Mouse (Mus musculus) c-Kit-positive CD71-positive TER-119-positive erythroid progenitor cells, embryonic 14.5 days (primary cell): ENCODE results near the gene Prlh.

Experiments
- DNase-seq: peaks from one replicate; pipeline ENCODE4 v3.0.0-alpha.2; 2013; ENCODE audit warnings: low spot score

Prlh gene

DNA sequence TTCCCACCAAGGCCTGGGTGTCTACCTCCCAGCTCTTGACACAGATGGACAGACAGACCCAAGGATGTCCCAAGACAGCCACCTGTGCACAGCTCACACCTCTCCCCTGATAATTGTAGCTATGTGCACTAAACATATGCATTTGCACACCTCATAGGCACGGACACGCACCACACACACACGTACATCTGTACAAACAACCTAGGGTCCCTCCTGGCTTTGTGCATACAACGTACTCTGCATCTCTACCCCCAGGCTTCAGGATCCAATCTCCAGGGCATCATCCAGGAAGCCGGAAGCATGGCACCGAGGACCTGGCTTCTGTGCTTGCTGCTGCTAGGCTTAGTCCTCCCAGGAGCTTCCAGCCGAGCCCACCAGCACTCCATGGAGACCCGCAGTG is at the start of gene Prlh:
TSS of gene Prlh (plus strand) at position 301 of the 400 bp plus-strand sequence.
- no peak for DNase-seq

DNA sequence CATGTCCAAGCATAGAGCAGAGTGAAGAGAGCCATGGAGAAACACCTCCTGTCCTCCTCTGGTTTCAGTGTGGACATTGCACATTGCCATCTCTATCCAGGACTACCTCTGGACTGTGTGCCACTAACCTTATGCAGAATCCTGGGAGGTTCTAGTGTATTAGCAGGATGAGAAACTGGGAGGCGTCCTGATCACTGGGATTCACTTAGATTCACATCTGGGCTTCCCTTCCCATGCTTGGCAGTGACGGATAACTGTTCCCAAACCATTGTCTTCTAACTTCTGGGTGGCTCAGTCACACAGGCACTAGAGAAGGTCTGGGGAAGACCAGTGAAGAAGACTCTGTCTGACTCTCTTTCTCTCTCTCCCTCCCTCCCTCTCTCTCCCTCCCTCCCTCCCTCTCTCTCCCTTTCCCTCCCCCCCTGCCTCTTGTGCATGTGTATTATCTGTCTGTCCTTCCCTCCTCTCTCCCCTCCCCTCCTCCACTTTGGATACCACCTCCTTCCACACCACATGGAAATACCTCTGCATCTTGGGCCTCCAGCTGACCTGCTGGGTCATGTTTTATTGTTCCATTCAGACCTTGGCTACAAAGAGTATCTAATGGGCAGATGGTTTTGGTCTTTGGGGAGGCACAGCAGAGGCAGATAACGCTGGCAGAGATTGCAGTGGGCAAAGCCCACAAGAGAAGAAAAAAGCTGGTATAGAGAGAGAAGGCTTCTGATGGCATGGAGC is 49.5 kb upstream of the Prlh start:
- no peak for DNase-seq

DNA sequence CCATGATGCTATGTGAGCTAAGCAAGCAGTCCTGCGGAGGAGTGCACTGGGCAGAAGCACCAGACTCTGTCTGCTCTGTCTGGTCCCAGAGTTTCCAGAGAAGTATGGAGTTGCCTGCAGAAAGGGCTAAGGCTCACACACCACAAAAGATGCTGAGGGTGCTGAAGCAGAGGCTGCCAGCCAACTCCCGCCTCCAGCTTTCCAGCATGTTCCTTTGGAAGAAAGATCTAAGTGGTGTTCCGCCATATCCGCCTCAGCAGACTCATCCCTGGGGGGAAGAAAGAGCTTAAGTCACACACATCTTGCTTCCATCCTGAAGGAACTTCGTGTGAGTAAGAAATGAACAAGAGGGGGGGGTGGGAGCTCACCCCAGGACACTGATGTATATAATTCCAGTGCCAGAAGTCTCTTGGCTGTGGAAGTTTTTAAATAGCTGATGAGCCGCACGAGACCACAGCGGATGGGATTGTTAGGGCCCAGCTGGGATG is 48.9 kb upstream of the Prlh start:
- DNase-seq, result no peak

DNA sequence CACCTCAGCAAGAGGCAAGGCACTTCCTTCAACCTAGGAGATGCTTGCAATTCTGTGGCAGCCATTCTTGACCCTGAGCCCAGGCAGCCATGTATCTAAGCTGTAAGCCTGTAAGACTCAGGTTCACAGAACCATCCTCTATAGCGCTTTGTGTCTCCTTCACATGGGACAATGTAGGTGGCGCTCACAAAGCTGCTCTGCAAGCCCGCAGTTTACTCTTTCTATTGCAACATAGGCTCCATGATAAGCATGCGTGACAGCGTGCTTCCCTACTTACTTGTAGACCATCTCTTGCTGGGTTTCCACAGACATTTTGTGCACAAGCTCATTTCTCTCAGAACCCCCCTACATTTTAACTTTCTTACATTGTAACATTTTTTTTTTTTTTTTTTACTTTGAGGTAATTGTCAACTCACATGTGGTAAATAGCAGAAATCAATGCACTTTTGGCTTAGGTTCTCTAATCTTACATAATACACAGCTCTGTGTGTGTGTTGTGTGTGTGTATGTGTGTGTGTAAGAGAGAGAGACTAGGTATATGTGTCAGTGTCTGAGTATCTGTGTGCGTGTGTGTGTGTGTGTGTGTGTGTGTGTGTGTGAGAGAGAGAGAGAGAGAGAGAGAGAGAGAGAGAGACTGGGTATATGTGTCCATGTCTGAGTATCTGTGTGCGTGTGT is 48.0 kb upstream of the Prlh start:
- no peak for DNase-seq

DNA sequence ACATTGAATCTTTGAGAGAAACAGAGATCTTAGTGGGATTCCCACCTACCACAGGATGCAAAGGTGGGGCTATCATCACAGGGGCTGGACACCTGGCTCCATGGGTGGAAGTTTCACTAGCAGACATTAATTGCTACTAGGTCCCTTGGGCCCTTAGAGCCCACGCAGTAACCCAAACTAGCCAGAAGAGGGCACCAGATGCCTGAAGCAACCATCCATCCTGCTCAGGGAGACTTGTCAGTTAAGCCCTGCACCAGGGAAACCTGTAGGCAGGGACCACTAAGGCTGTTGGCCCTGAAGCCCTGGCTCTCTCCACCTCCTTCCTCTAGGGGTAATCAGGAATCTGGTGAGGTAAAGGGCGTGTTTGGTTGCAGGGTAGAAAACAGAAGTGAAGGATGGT is 46.6 kb upstream of the Prlh start:
- DNase-seq, result peak; percentile 12

DNA sequence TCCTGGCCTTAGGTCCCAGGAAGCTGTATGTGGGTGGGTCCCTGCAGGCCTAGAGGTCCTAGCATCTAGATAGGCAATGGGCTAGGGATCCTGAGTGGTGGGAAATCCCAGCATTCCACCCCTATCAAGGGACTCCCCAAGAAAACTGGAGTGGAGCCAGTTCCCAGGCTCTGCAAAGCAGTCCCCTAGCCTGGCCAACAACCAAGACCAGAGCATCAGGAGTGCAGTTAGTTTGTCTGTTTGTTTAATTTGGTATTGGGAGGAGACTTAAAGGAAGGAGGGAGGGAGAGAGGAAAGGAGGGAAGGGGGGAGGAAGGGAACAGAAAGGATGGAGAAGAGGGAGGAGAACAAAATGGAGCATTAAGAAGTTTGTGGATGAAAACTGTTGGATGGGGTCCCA is 43.7 kb upstream of the Prlh start:
- no peak for DNase-seq

DNA sequence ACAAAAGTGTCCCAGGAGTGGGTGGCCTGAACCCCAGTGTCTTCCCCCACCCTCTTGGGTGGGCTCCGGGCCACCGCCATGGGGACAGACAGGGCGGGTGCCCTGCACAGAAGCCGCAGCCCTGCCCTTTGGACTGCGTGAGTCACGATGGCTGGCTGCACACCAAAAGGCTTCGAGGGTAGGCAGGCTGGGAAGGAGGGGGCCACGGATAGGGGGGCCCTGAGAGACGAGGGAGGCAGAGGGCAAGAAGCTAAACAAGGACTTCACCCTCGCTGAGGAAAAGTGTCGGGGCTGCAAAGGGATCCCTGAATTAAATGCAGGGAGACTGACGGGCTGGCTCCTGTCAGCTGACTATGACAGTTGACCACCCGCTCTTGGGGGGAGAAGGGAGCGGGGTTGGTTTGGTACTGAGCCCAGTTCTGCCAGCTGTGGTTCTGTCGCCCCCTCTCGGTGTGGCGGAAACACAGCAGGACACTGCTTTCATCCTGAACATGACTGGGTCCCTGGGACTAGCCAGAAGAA is 43.2 kb upstream of the Prlh start:
- no peak for DNase-seq

DNA sequence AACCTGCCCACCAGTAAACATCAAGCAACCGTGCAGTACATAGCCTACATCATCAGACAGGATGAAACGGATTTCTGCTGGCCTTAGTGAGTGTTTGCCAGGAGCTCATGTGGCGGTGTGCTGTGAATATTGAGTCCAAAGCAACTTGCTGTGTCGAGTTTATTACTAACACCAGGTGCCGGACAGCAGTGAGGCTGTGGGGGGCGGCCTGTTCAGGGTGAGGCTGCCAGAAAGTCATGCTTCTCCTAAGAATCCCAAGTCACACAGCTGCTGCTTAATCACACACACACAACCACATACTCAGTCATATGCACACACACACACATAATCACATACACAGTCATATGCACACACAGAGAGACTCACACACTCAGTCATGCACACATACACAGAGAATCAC is 39.7 kb upstream of the Prlh start:
- DNase-seq, result no peak

DNA sequence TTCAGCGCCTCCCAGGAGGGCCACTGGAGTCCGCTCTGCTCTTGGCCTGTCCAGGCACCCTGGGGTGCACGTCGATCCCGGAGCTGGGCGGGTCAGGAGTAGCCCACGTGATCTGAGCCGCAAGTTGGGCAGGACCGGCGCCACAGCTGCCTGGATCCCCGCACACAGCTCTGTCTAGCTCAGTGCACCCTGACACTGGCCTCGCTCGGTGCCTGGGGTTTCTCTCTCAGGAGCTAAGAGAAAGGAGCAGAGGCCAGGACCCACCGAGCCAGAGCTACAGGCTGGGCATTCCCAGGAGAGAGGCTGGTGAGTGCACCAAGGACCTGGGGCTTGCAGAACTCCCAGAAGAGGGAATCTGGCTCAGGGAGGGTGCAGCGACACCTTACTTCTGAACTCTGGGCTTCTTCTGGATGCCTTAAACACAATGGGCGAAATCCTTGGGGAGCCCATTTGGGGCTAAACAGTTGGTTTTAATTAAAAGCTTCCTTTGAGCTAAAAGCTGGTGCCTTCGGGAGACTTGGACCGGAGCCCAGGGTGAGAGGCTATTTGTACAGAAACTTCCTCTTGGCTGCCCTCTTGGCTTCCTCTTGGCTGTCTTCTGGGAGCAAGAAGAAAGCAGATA is 37.8 kb upstream of the Prlh start, which contains the start of gene Mlph:
TSS of gene Mlph (plus strand) at position 138 of the 622 bp plus-strand sequence.
- no peak for DNase-seq

DNA sequence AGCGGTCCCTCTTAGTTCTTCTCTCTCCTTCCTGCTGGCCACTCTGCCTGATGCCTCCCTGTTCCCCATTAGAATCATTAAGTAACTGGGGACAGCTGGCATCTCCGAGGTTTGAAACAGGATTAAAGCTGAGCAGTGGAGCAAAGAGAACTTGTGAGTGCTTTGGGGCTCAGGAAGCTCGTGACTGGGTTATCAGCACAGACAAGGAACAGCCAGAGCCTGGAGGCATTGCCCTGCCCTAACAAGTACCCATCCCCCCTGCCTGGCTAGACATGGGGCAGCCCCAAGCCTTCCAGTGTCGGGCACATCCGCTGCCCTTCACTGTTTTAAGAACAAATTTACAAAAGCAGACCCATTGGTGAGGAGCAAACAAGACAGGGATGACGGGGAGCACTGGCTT is 35.4 kb upstream of the Prlh start:
- no peak for DNase-seq

DNA sequence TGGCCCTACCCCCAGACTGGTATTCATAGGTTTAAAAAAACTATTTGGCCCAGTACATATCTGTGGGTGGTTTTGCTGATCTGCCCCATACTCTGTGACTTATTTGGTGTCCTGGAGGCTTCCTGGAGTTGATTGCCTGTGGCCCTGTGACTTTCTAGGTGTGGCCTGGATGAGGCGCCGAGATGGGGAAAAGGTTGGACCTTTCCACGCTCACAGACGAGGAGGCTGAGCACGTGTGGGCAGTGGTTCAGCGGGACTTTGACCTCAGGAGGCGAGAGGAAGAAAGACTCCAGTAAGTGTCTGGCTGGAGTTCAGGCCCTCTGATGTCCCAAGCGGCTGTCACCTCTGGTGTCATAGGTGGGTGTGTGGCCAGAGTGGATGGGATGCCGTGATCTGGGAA is 31.2 kb upstream of the Prlh start:
- DNase-seq, result no peak

DNA sequence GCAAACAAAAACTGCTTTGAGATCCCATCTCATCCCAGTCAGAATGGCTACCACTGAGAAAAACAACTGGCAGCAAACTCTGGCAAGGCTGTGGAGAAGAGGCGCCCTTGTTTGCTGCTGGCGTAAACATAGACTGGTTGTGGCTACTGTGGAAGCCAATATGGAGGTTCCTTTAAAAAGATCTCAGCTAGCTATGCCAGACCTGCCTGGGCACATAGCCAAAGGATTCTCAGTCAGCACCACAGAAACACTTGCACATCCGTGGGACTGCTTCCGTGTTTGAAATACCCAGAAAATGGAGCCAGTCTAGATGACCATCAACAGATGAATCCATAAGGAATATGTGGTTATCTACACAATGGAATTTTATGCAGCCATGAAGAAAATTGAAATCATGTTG is 26.9 kb upstream of the Prlh start:
- DNase-seq, result no peak

DNA sequence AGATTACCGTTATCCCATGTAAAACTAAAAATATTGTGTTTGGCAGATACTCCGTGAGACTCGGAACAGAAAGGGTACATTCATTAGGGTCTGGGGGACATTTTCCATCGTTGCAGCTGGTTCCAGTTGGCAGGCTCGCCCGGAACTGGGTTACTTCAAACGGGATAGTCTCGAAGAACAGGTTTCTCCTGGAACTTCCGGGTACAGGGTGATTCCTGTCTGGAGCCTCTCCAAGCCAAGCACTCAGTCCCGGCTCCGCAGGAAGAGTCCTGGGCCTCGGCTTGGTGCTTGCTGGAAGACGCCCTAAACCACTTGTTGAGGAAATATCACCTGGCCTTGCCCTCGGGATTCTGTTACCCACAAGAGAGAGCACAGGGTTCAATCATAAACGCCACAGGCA is 25.6 kb upstream of the Prlh start:
- no peak for DNase-seq

DNA sequence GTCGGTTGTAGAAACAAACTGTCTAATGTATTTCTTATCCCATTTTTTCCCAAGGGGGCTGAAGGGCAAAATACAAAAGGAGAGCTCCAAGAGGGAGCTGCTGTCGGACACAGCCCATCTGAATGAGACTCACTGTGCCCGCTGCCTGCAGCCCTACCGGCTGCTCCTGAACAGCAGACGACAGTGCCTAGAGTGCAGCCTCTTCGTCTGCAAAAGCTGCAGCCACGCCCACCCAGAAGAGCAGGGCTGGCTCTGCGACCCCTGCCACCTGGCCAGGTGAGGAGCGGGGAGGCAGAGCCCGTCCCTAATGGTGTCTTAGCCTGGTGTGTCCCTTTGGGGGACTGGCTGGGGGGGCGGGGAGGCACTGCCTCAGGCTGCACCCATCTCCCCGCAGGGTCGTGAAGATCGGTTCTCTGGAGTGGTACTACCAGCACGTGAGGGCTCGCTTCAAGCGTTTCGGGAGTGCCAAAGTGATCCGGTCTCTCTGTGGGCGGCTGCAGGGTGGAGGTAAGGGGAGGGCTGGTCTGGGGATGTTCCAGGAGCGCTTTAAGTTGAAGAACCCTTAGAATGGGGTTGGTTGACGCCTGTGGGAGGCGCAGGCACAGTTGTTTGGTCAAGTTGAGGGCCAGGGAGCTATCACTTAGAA is 24.9 kb upstream of the Prlh start:
- DNase-seq, result no peak

DNA sequence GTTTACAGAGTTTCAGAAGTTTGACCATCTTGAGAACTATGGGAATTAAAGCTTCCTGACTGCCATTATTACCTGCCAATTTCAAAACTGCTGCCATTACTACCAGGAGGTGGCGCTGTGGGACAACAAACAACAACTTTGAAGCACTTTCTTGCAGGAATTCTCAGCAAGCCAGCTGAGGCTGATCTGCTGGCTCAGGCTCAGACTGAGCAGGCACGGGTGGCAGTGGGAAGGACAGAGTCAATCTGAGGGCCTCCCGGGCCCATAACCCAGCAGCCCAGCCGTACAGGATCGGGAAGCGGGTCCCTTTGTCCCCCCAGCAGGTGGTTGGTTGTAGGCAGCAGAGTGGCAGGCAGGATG is 24.4 kb upstream of the Prlh start:
- peak; percentile 62 for DNase-seq

DNA sequence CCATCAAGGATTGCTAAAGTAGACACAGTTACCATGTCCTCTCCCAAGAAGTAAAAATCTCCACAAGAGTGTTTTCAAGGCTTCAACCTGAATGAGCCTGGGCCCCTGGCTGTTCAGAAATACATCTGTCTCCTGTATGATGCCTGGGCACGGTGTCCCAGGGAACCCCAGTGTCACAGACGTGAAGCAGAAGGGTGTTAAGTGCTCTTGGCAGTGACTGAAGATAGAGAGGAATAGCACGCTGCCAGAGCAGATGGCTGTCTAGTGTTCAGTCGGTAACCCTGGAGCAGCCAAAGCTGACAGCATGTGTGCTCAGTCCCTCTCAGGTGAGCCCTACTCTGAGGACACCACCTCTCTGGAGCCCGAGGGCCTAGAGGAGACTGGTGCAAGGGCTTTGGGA is 19.9 kb upstream of the Prlh start:
- DNase-seq, result no peak

DNA sequence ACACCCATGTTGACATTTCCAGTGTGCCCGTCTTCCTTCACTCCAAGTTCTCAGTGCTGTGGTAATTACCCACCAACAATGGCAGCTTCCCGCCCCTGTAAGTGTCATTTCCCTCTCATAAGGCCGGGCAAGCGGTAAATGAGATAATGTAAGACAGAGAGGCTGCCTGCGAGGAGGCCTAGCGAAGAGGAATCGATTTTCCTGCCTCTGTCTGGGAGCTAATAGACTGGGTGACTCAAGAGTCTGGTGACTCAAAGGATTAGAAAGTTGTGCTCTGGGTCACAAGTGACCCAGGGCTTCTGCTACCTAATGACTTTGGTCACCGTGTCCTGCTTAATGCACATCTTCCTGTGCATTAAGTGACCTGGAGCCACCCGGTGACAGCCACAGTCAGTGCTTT is 15.9 kb upstream of the Prlh start:
- no peak for DNase-seq

DNA sequence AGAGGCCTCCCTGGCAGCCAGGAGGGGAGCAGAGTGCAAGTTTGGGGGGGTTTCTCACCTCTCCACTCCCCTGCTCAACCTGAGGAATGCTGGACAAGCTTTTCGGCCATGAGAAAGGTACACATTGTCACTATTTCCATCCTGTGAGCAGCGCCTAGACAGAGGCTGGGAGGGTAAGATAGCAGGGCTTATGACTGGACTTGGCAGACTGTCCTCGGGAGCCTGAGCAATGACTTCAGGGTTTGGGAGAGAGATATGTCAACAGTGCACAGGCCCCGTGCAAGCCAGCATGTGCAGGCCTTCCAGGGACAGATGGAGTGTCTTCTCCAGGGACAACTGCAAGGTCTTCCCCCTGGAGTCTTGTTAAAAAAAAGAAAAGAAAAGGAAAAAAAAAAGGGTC is 12.9 kb upstream of the Prlh start:
- DNase-seq, result no peak

DNA sequence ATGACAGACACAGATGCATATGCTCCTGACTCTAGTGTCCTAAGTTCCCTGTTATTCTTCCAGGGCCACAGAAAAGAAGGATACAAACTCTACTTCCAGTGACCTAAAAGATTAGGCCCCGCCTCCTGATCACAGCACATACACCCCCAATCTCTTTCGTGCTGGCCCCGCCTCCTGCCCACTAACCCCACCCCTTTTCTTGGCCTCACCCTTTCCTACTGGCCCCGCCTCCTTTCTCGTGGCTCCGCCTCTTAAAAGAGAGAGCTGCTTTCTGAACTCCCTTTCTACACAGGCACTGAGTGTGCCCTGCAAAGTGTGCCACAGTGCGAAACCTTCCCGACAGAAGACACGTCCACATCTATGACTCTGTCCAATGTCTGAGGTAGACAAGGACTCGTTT is 7.7 kb upstream of the Prlh start:
- peak; percentile 50 for DNase-seq

DNA sequence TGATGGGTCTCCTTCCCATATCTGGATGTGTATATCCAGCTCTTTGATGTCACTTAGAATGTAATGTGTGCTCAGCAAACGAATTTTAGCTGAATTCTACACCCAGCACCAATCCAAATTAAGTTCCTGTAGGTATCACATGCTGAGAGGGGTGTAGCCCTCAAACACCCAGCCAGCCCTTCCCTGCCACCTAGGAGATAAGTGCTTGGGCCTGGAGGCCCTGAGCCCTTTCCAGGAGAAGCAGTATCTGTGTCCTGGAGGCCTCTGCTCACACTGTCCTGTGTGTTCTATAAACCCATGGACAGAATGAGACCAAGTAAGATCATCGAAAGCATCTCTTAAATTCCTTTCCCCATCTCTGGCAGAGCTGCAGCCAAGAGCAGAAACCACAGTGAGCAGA is 5.7 kb upstream of the Prlh start:
- DNase-seq, result peak; percentile 50

DNA sequence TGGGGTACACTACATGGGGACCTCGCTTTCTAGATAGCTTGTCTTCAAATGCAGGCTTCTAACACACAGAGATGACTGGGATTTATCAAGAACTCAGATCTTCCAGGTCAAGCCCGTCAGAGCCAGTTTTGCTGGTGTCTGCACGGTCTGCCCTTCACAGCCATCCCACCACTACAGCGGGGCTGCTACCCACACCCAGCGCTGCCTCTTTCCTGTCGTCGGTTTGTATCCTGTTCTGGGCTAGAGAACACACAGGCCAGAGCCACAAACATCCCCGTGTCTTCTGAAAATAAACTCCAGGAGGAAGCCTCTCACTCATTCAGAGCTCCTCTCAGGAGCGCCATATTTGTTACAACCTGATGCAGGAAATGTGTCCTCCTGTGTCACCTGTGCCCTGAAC is 3.6 kb upstream of the Prlh start:
- DNase-seq, result no peak

DNA sequence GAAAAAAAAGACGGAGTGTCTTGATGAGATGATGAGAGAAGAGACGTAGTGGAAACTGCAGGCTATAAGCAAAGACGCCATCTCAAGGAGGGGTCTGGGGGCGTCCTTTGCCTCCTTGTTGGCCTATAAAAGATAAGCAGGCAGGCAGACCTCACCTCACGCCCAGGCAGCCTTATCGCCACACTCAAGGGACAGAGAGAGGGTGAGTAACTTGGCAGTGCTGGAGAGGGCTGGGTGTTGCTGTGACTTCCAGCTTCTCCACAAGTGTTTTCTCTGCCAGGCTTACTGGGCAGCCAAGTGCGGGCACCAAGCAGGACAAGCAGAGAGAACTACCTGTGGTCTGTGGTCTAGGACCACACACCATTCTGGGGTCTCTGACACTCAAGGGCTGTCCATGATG is 1.2 kb upstream of the Prlh start:
- DNase-seq, result peak; percentile 17

DNA sequence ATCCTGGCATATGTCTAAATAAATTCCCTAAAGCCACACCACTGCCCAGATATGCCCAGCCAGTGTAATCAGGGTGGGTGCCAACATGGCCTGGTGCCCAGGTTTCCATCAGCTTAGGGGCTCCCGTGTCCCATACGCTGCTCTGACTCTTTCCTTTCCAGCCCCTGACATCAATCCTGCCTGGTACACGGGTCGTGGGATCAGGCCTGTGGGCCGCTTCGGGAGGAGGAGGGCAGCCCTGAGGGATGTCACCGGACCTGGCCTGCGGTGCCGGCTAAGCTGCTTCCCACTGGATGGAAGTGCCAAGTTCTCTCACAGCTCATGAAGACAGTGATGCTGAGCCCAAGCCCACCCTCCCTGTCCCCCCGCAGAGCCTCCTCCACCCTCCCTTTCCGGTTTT is 780 bp downstream of the Prlh start:
- DNase-seq, result no peak
